Mouse (Mus musculus) CH12.LX (cell line): ENCODE measurements around the gene Olig1. TPM values are rescaled to one million over a fixed set of nuclear protein-coding genes. Genes with fewer than 3 reads are reported as not detected.

Experiments
- DNase-seq: peaks from one replicate; pipeline ENCODE4 v3.0.0-alpha.2; 2013; ENCODE audit errors: extremely low read depth
- H3K27ac ChIP-seq: 2 replicates; pipeline ENCODE4 v1.5.1; 2012; ENCODE audit warnings: low read depth, mild to moderate bottlenecking, control low read depth, moderate library complexity; ENCODE audit not compliant: insufficient read depth
- H3K27me3 ChIP-seq: replicated peaks from 2 replicates; pipeline ENCODE3; 2012; ENCODE audit warnings: inconsistent platforms
- H3K36me3 ChIP-seq, 2 experiments: replicated peaks in 1 of 2; 2 replicates each; pipeline versions ENCODE3 to v1.6.1; 2012; ENCODE audit warnings: inconsistent platforms in 1 of 2, low read length in 1 of 2, mild to moderate bottlenecking in 1 of 2, mixed read lengths in 1 of 2, moderate library complexity in 1 of 2; ENCODE audit not compliant: control insufficient read depth in 1 of 2, insufficient read depth in 1 of 2
- H3K4me1 ChIP-seq, 2 experiments: 2 replicates each; pipeline ENCODE4 v1.6.1; 2012; ENCODE audit warnings: inconsistent platforms in 1 of 2, moderate library complexity in 1 of 2; ENCODE audit not compliant: insufficient read depth in 2 of 2, control insufficient read depth in 1 of 2
- H3K4me2 ChIP-seq: 2 replicates; pipeline ENCODE4 v1.6.1; 2012; ENCODE audit warnings: low read depth, mild to moderate bottlenecking, control low read depth; ENCODE audit not compliant: poor library complexity, insufficient read depth, severe bottlenecking
- H3K4me3 ChIP-seq, 3 experiments: fragments of 150-350 bp in 1 of 3; sonication (generic) in 1 of 3; replicated peaks in 1 of 3; 2 replicates each; pipeline versions ENCODE3 to v1.5.1; 2011 to 2012; ENCODE audit warnings: low read depth in 2 of 3, low read length in 2 of 3, mild to moderate bottlenecking in 2 of 3, moderate library complexity in 2 of 3, control low read depth in 1 of 3, improper control_type of control experiment in 1 of 3, inconsistent platforms in 1 of 3, mixed read lengths in 1 of 3; ENCODE audit not compliant: poor library complexity in 1 of 3
- H3K79me2 ChIP-seq: replicated peaks from 2 replicates; pipeline ENCODE4 v1.6.1; 2012; ENCODE audit warnings: mild to moderate bottlenecking, moderate library complexity; ENCODE audit not compliant: control insufficient read depth, poor library complexity, insufficient read depth, severe bottlenecking; ENCODE audit errors: extremely low read depth
- H3K9ac ChIP-seq: 2 replicates; pipeline ENCODE4 v1.6.1; 2012; ENCODE audit warnings: low read depth, mild to moderate bottlenecking, control low read depth, moderate library complexity; ENCODE audit not compliant: insufficient read depth
- H3K9me3 ChIP-seq: replicated peaks from 2 replicates; pipeline ENCODE3; 2012; ENCODE audit warnings: low read length, inconsistent platforms, mixed read lengths
- BHLHE40 ChIP-seq: IDR thresholded peaks from 2 replicates; pipeline ENCODE4 v1.6.1; 2011; ENCODE audit warnings: mild to moderate bottlenecking, low read depth, low read length, improper control_type of control experiment
- E2F4 ChIP-seq: IDR thresholded peaks from 2 replicates; pipeline ENCODE4 v1.6.1; 2011; ENCODE audit warnings: low read depth, low read length, improper control_type of control experiment; ENCODE audit not compliant: insufficient replicate concordance
- EP300 ChIP-seq: IDR thresholded peaks from 2 replicates; pipeline ENCODE4 v1.6.1; 2011; ENCODE audit warnings: low read length, improper control_type of control experiment
- ETS1 ChIP-seq: conservative IDR thresholded peaks from 2 replicates; pipeline ENCODE4 v1.6.1; 2012; ENCODE audit warnings: low read depth, mild to moderate bottlenecking, inconsistent platforms, low read length, improper control_type of control experiment, moderate library complexity
- IRF4 ChIP-seq: IDR thresholded peaks from 2 replicates; pipeline ENCODE4 v1.6.1; 2014; ENCODE audit warnings: low read depth, mild to moderate bottlenecking, inconsistent platforms, low read length, improper control_type of control experiment
- JUN ChIP-seq: IDR thresholded peaks from 2 replicates; pipeline ENCODE4 v1.6.1; 2011; ENCODE audit warnings: low read depth, mild to moderate bottlenecking, low read length, improper control_type of control experiment, moderate library complexity; ENCODE audit not compliant: insufficient read depth
- JUND ChIP-seq: conservative IDR thresholded peaks from 2 replicates; pipeline ENCODE4 v1.6.1; 2011; ENCODE audit warnings: low read depth, low read length, improper control_type of control experiment
- MAFK ChIP-seq: IDR thresholded peaks from 2 replicates; pipeline ENCODE4 v1.6.1; 2011; ENCODE audit warnings: low read length, improper control_type of control experiment; ENCODE audit not compliant: insufficient replicate concordance
- MAZ ChIP-seq: IDR thresholded peaks from 2 replicates; pipeline ENCODE4 v1.6.1; 2012; ENCODE audit warnings: low read depth, mild to moderate bottlenecking, inconsistent platforms, low read length, improper control_type of control experiment, moderate library complexity
- MXI1 ChIP-seq: IDR thresholded peaks from 2 replicates; pipeline ENCODE4 v1.6.1; 2011; ENCODE audit warnings: mild to moderate bottlenecking, low read depth, low read length, improper control_type of control experiment
- MYC ChIP-seq: IDR thresholded peaks from 2 replicates; pipeline ENCODE4 v1.6.1; 2011; ENCODE audit warnings: low read depth, mild to moderate bottlenecking, improper control_type of control experiment, low read length
- POLR2A ChIP-seq: IDR thresholded peaks from 2 replicates; pipeline ENCODE4 v1.6.1; 2011; ENCODE audit warnings: low read depth, mild to moderate bottlenecking, improper control_type of control experiment, low read length
- RAD21 ChIP-seq: IDR thresholded peaks from 2 replicates; pipeline ENCODE4 v1.6.1; 2011; ENCODE audit warnings: low read depth, mild to moderate bottlenecking, low read length, improper control_type of control experiment, moderate library complexity
- RCOR1 ChIP-seq: conservative IDR thresholded peaks from 2 replicates; pipeline ENCODE4 v1.6.1; 2012; ENCODE audit warnings: low read depth, mild to moderate bottlenecking, inconsistent platforms, low read length, improper control_type of control experiment
- SMC3 ChIP-seq: IDR thresholded peaks from 2 replicates; pipeline ENCODE4 v1.6.1; 2011; ENCODE audit warnings: low read depth, low read length, improper control_type of control experiment
- TBP ChIP-seq: conservative IDR thresholded peaks from 2 replicates; pipeline ENCODE4 v1.6.1; 2011; ENCODE audit warnings: low read depth, low read length, improper control_type of control experiment
- TCF12 ChIP-seq: IDR thresholded peaks from 2 replicates; pipeline ENCODE4 v1.6.1; 2014; ENCODE audit warnings: low read depth, mild to moderate bottlenecking, inconsistent platforms, low read length, improper control_type of control experiment
- UBTF ChIP-seq: IDR thresholded peaks from 2 replicates; pipeline ENCODE4 v1.6.1; 2012; ENCODE audit warnings: low read depth, mild to moderate bottlenecking, inconsistent platforms, low read length, improper control_type of control experiment, moderate library complexity
- USF1 ChIP-seq: IDR thresholded peaks from 2 replicates; pipeline ENCODE4 v1.6.1; 2014; ENCODE audit warnings: low read depth, mild to moderate bottlenecking, inconsistent platforms, low read length, improper control_type of control experiment
- USF2 ChIP-seq: conservative IDR thresholded peaks from 2 replicates; pipeline ENCODE4 v1.6.1; 2011; ENCODE audit warnings: low read depth, low read length, improper control_type of control experiment
- ZKSCAN1 ChIP-seq: IDR thresholded peaks from 2 replicates; pipeline ENCODE4 v1.6.1; 2012; ENCODE audit warnings: low read depth, inconsistent platforms, low read length, improper control_type of control experiment, borderline replicate concordance
- ZMIZ1 ChIP-seq: IDR thresholded peaks from 2 replicates; pipeline ENCODE4 v1.6.1; 2012; ENCODE audit warnings: low read depth, mild to moderate bottlenecking, inconsistent platforms, low read length, improper control_type of control experiment
- dilution Hi-C: fragments of 300-500 bp; cut with MboI; formaldehyde crosslinking; loops from 2 replicates; pipeline ENCODE4 v1.14.3; 2020; ENCODE audit warnings: low sequenced_read_pairs; ENCODE audit not compliant: extremely low pct_unique_long_range_greater_than_20kb, extremely low pct_ligation_motif_present
- in situ Hi-C: fragments of 300-500 bp; cut with MboI; formaldehyde crosslinking; loops from 3 replicates; pipeline ENCODE4 v1.14.3; 2019; ENCODE audit warnings: low sequenced_read_pairs, low pct_ligation_motif_present, low pct_unique_long_range_greater_than_20kb, mixed read lengths
- polyA plus RNA-seq: library from polyadenylated mRNA; unstranded; fragments of >175 nt; gene quantifications from 2 replicates; pipeline ENCODE4 v1.2.1, GENCODE M21; 2012; ENCODE audit warnings: low read depth; ENCODE audit not compliant: insufficient read length
- total RNA-seq, 2 experiments: library from RNA; depleted of rRNA; stranded (reverse); fragments of 300-350 nt in 1 of 2; fragments of >200 nt in 1 of 2; gene quantifications; 2 replicates each; pipeline ENCODE4 v1.2.3; 2012 to 2014

Gene Olig1
- total and polyA plus RNA-seq, 3 experiments, result not detected

- Histone ChIP-seq H3K4me2 (no peak overlapping the region), H3K9me3 (peaks cover 9% of the 10 kb centered on the region), H3K79me2 (no peaks in the 10 kb centered on the region), H3K4me1 (no peaks in the 10 kb centered on the region), H3K27me3 (peaks cover 80% of the 10 kb centered on the region), H3K4me3 (no peak overlapping the region), H3K27ac (no peak overlapping the region), H3K36me3 (no peaks in the 10 kb centered on the region), H3K9ac (no peak overlapping the region)
- dilution Hi-C loops, result no loop called here
- in situ Hi-C loops, result no loop called here
- TF ChIP-seq TBP (no peak), USF2 (no peak), IRF4 (no peak), USF1 (no peak), POLR2A (no peak), MYC (no peak), TCF12 (no peak), MAFK (no peak), RAD21 (no peak), ZMIZ1 (no peak), BHLHE40 (no peak), JUN (no peak), RCOR1 (no peak)
- no peak for DNase-seq
Observed at GRCm38 (mm10) chr16:91231781-91232469, 37.6 kb upstream of the Olig1 start.

- no peak overlapping the region for H3K9ac ChIP-seq
- H3K4me2 ChIP-seq, result no peak overlapping the region; the same call in 1 of the 2 replicates
Observed at GRCm38 (mm10) chr16:91232470-91233240, 36.9 kb upstream of the Olig1 start.

More at GRCm38 (mm10) chr16:91232470-91233240, 36.9 kb upstream of the Olig1 start:
- no peak for DNase-seq
- Histone ChIP-seq H3K4me3 (no peak overlapping the region), H3K4me1 (no peaks in the 10 kb centered on the region), H3K9me3 (peaks cover 2% of the 10 kb centered on the region), H3K27ac (no peak overlapping the region), H3K27me3 (peaks cover 87% of the 10 kb centered on the region), H3K36me3 (no peaks in the 10 kb centered on the region), H3K79me2 (no peaks in the 10 kb centered on the region)
- in situ Hi-C loops, result no loop called here
- dilution Hi-C loops, result no loop called here
- TF ChIP-seq ETS1 (no peak), POLR2A (no peak), ZKSCAN1 (no peak), SMC3 (no peak), TBP (no peak), MXI1 (no peak), JUN (no peak), UBTF (no peak), RAD21 (no peak), E2F4 (no peak), MAZ (no peak), TCF12 (no peak), JUND (no peak), EP300 (no peak)
